Mouse (Mus musculus) hindbrain, embryonic 13.5 days (tissue): ENCODE measurements at regions not wholly inside any gene's neighbourhood (a gene's known extent, or its start where the extent isn't known, plus 50 kb on each side); places are given as distances from the start of the nearest gene placed in this dataset.

Experiments
- ATAC-seq: fragments of 200-750 bp; cut with Nextera tagmentation; 2 replicates; pipeline ENCODE4 v1.8.0; 2017; ENCODE audit warnings: moderate TSS enrichment; ENCODE audit not compliant: low FRiP score
- H3K27ac ChIP-seq: fragments of 300-500 bp; sonication (generic); 2 replicates; pipeline ENCODE4 v1.5.1; 2015; ENCODE audit warnings: inconsistent platforms, mild to moderate bottlenecking, moderate library complexity
- H3K27me3 ChIP-seq: fragments of 300-500 bp; sonication (generic); 2 replicates; pipeline ENCODE4 v1.6.1; 2015; ENCODE audit warnings: mild to moderate bottlenecking, inconsistent platforms
- H3K36me3 ChIP-seq: fragments of 300-500 bp; sonication (generic); 2 replicates; pipeline ENCODE4 v1.6.1; 2015; ENCODE audit warnings: mild to moderate bottlenecking, inconsistent platforms
- H3K4me1 ChIP-seq: fragments of 300-500 bp; sonication (generic); replicated peaks from 2 replicates; pipeline ENCODE4 v1.6.1; 2015; ENCODE audit warnings: inconsistent platforms
- H3K4me2 ChIP-seq: fragments of 300-500 bp; sonication (generic); 2 replicates; pipeline ENCODE4 v1.6.1; 2015; ENCODE audit warnings: inconsistent platforms, mild to moderate bottlenecking, moderate library complexity
- H3K4me3 ChIP-seq: fragments of 300-500 bp; sonication (generic); 2 replicates; pipeline ENCODE4 v1.5.1; 2015; ENCODE audit warnings: mild to moderate bottlenecking, inconsistent platforms
- H3K9ac ChIP-seq: fragments of 300-500 bp; sonication (generic); 2 replicates; pipeline ENCODE4 v1.6.1; 2015; ENCODE audit warnings: mild to moderate bottlenecking, inconsistent platforms
- H3K9me3 ChIP-seq: fragments of 300-500 bp; sonication (generic); 2 replicates; pipeline ENCODE4 v1.6.1; 2016; ENCODE audit warnings: inconsistent platforms
- WGBS: fragments of 180-500 bp; shearing (Covaris S2); methylation state at CpG from one replicate; pipeline ENCODE4 v1.1.7; 2015; 5-methylcytosine and 5-hydroxymethylcytosine counted together

DNA sequence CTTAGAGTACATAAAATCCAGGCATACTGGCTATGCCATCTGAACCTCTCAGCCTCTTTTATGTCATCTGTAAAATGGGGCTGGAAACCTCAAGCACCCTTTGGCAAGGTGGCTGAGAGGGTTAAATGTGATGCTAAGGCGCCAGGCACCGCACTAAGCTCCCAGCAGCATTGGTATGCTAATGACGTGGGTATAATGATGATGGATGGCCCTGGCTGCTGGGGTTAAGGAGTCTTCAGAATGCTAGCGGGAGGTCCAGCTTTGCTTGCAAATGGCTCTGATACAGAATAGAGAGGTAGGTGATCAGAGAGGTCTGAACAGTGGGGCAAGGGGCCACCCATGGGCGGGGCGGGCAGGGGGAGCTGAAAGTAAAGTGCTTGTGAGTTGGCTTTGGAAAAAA lies 241.1 kb upstream of the Irx3 start:
- no peak overlapping the region for H3K4me2 ChIP-seq
- H3K27ac ChIP-seq = no peak overlapping the region
- 7% methylated on average over 6 of the region's 6 CpGs for WGBS
- peaks cover 11% of the 10 kb centered on the region; the same call in 1 of the 2 replicates for H3K4me1 ChIP-seq
- 0 out of 2 replicates have a peak, but pooled peaks cover 3% of the 10 kb centered on the region for H3K27me3 ChIP-seq
- ATAC-seq = 0 out of 2 replicates have a peak, but pooled peaks have one; percentile 21
- no peaks in the 10 kb centered on the region for H3K36me3 ChIP-seq
- peaks cover 9% of the 10 kb centered on the region; the same call in 1 of the 2 replicates for H3K9me3 ChIP-seq
- H3K4me3 ChIP-seq = no peak overlapping the region
- H3K9ac ChIP-seq = no peak overlapping the region

DNA sequence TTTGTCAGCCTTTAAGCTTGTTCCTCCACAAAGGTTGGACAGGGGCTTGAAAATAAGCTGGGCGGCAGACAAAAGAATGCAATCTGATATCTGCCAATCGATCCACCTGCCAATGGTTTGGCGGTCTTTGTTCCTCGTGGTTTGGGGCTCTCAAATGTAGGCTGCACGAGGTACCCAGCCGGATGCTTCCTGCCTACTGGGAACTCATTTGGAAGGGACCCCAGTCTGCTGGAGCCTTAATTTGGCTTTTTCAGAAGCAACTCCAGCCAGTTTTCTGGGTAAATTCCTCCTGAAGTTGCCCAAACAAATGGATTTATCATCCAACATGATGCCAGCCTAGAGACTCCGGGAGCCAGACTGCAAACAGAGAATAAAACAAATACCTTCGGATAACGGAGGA lies 228.1 kb upstream of the Irx3 start:
- Histone ChIP-seq H3K9me3 (no peaks in the 10 kb centered on the region), H3K4me1 (peaks cover 46% of the 10 kb centered on the region), H3K9ac (0 out of 2 replicates have a peak overlapping the region, but pooled peaks have one; percentile 20), H3K27me3 (peaks cover 20% of the 10 kb centered on the region), H3K4me3 (no peak overlapping the region), H3K36me3 (no peaks in the 10 kb centered on the region), H3K4me2 (0 out of 2 replicates have a peak overlapping the region, but pooled peaks have one; percentile 6), H3K27ac (peak overlapping the region; percentile 55)
- no peak for ATAC-seq
- WGBS = 19% methylated on average over 9 of the region's 9 CpGs

DNA sequence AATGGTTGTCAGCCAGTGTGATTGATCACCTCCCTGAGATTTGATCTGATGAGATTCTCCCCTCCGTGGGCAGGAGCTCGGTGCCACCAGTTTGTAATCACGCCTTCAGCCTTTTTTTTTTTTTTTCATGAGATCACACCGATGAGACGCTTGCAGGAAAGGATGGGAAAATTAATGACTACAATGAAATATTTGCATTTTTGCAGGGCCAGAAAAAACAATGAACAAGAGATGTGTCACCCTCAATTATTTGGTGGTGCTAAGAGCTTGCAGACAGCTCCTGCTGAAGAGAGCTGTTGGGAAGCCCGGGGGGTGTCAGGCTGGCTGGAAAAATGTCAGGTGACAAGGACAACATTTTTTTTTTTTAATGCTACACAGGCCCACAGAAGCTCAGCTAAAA lies 227.6 kb upstream of the Irx3 start:
- Histone ChIP-seq H3K36me3 (no peaks in the 10 kb centered on the region), H3K4me2 (no peak overlapping the region), H3K4me3 (no peak overlapping the region), H3K9me3 (no peaks in the 10 kb centered on the region), H3K27ac (peak overlapping the region; percentile 55), H3K4me1 (peaks cover 46% of the 10 kb centered on the region), H3K27me3 (peaks cover 19% of the 10 kb centered on the region), H3K9ac (no peak overlapping the region)
- no peak for ATAC-seq
- WGBS = 8% methylated on average over 6 of the region's 6 CpGs

DNA sequence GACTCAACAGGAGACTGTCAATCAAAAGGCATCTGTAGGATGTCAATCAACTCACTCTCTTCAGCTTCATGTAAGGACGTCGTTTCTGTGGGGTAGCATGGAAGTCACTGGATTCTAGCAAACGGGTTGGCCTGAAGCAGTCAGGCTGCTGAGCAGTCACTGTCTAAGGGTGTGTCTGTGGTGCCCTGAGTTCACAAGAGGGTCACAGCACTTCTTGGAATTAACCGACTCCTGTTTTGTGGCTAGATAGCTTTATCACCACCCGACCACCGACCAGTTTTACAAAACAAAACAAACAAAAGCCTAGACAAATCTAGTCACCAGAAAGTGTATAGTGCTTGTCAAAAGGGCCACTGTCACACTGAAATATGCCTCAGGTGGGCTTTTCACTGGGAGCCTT lies 226.4 kb upstream of the Irx3 start:
- H3K4me1 ChIP-seq = peaks cover 57% of the 10 kb centered on the region
- no peaks in the 10 kb centered on the region for H3K9me3 ChIP-seq
- H3K27ac ChIP-seq = no peak overlapping the region
- H3K36me3 ChIP-seq = no peaks in the 10 kb centered on the region
- H3K27me3 ChIP-seq = peaks cover 28% of the 10 kb centered on the region
- no peak overlapping the region for H3K9ac ChIP-seq
- ATAC-seq = no peak
- no peak overlapping the region for H3K4me2 ChIP-seq
- H3K4me3 ChIP-seq = no peak overlapping the region
- WGBS = 10% methylated on average over 6 of the region's 6 CpGs

DNA sequence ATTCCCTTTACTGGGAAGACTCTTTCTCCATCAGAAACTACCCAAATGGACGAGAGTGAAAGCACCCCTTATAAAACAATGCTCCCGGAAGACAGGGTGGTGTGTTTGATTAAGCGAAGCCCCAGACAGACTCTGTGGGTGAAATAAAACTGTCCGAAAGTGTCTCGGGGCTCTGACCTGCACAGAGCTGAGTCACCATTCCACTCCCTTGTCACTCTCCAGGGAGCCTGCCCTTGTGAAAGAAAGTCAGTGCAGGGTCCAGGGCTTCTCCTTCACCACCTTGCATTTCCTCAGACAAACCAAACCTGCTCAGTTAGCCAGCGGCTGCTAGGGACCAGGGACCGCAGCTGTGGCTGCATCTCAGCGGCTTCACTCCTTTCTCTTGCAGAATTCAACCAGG lies 222.3 kb upstream of the Irx3 start:
- 15% methylated on average over 8 of the region's 8 CpGs for WGBS
- H3K4me3 ChIP-seq = no peak overlapping the region
- no peak overlapping the region; the same call in 1 of the 2 replicates for H3K4me2 ChIP-seq
- no peaks in the 10 kb centered on the region for H3K36me3 ChIP-seq
- no peaks in the 10 kb centered on the region for H3K9me3 ChIP-seq
- H3K27me3 ChIP-seq = peaks cover 37% of the 10 kb centered on the region
- no peak for ATAC-seq
- peaks cover 29% of the 10 kb centered on the region for H3K4me1 ChIP-seq
- peak overlapping the region; percentile 43; the same call in 1 of the 2 replicates for H3K9ac ChIP-seq
- H3K27ac ChIP-seq = no peak overlapping the region

DNA sequence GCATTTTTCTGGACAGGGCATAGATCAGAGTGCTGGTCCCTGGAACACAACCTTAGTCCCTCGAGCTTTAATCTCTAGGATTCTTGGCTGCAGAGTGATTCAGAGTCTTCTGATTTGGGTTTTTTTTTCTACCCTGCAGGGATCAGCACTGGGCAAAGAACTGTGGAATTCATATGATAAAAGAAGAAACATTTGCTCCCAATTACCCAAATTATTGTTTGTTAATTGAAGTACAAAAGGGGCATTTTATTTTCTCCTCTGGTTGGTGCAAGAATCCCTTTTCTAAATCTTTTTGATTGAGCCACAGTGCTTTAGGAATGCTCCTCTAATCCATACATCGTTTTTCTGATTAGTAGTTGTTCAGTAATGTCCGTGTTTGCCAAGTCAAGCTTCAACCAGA lies 219.7 kb upstream of the Irx3 start:
- 84% methylated on average over 3 of the region's 3 CpGs for WGBS
- no peak overlapping the region for H3K4me3 ChIP-seq
- H3K9ac ChIP-seq = no peak overlapping the region
- ATAC-seq = no peak
- H3K27me3 ChIP-seq = peaks cover 40% of the 10 kb centered on the region
- no peaks in the 10 kb centered on the region for H3K9me3 ChIP-seq
- peaks cover 28% of the 10 kb centered on the region for H3K4me1 ChIP-seq
- H3K36me3 ChIP-seq = no peaks in the 10 kb centered on the region
- H3K27ac ChIP-seq = no peak overlapping the region
- no peak overlapping the region for H3K4me2 ChIP-seq

DNA sequence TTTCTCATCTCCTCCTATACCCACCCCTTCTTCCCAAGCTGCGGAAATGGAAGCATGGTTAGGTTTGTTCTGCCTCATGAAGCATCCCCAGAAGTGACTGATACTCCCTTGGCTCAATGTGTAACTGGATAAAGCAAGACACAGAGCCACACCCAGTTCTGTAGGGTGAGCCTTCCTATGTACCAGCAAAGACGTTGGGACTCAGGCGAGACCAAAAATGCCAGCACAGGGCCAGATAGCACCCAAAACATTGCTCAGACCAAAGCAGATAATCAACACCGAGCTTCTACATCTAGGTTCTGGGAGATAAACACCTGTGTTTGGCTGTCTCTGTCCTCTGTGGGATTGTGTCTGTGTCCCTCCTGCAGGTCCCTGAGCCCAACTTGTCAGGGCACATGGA lies 212.8 kb upstream of the Irx3 start:
- ATAC-seq = no peak
- no peaks in the 10 kb centered on the region for H3K9me3 ChIP-seq
- WGBS = 93% methylated on average over 4 of the region's 4 CpGs
- H3K4me2 ChIP-seq = no peak overlapping the region
- no peak overlapping the region for H3K27ac ChIP-seq
- no peak overlapping the region for H3K9ac ChIP-seq
- H3K36me3 ChIP-seq = no peaks in the 10 kb centered on the region
- H3K27me3 ChIP-seq = peaks cover 49% of the 10 kb centered on the region
- H3K4me1 ChIP-seq = peaks cover 10% of the 10 kb centered on the region
- H3K4me3 ChIP-seq = no peak overlapping the region

DNA sequence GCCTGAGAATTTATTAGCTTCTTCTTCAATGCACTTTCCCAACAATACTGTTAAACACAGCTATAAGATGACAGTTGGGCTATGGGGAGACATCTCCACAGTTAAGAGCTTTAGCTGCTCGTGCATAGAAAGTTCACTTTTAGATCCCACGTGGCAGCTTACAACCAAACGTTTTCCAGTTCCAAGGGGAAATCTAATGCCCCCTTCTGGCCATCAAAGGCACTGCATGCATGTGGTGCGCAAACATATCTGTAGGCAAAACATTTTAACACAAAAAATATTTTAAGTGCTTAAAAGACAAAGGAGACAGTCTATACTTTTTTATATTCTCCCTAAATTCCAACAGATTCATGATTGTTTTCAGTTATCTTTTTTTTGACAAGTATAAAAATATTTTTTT lies 211.3 kb upstream of the Irx3 start:
- H3K4me2 ChIP-seq = no peak overlapping the region
- H3K4me3 ChIP-seq = no peak overlapping the region
- no peaks in the 10 kb centered on the region for H3K36me3 ChIP-seq
- H3K27ac ChIP-seq = no peak overlapping the region
- H3K9ac ChIP-seq = no peak overlapping the region
- no peak for ATAC-seq
- 57% methylated on average over 4 of the region's 4 CpGs for WGBS
- H3K4me1 ChIP-seq = peaks cover 14% of the 10 kb centered on the region
- H3K9me3 ChIP-seq = no peaks in the 10 kb centered on the region
- peaks cover 45% of the 10 kb centered on the region for H3K27me3 ChIP-seq

DNA sequence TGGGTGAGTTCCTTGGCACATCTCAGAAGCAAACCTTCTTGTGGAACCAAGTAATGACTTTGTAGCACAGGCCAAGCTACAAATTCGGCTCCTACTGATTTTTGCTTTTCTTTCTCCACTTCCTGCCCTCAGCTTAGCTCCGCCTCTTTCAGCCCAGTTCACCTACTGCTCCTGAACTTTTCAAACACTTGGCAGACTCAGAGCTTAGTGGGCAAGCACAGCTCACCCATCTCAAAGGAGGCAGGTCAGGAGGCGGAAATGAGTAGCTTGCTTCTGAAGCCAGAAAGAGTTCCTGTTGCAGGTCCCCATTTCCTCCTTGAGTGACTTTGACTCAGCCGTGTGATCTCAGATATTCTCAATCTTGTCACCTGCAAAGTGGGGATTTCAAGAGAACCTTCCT lies 208.5 kb upstream of the Irx3 start:
- Histone ChIP-seq H3K4me1 (peaks cover 7% of the 10 kb centered on the region), H3K9ac (no peak overlapping the region), H3K36me3 (no peaks in the 10 kb centered on the region), H3K27ac (no peak overlapping the region), H3K4me2 (no peak overlapping the region), H3K27me3 (peaks cover 36% of the 10 kb centered on the region), H3K9me3 (no peaks in the 10 kb centered on the region), H3K4me3 (no peak overlapping the region)
- WGBS = 92% methylated on average over 4 of the region's 4 CpGs
- no peak for ATAC-seq

DNA sequence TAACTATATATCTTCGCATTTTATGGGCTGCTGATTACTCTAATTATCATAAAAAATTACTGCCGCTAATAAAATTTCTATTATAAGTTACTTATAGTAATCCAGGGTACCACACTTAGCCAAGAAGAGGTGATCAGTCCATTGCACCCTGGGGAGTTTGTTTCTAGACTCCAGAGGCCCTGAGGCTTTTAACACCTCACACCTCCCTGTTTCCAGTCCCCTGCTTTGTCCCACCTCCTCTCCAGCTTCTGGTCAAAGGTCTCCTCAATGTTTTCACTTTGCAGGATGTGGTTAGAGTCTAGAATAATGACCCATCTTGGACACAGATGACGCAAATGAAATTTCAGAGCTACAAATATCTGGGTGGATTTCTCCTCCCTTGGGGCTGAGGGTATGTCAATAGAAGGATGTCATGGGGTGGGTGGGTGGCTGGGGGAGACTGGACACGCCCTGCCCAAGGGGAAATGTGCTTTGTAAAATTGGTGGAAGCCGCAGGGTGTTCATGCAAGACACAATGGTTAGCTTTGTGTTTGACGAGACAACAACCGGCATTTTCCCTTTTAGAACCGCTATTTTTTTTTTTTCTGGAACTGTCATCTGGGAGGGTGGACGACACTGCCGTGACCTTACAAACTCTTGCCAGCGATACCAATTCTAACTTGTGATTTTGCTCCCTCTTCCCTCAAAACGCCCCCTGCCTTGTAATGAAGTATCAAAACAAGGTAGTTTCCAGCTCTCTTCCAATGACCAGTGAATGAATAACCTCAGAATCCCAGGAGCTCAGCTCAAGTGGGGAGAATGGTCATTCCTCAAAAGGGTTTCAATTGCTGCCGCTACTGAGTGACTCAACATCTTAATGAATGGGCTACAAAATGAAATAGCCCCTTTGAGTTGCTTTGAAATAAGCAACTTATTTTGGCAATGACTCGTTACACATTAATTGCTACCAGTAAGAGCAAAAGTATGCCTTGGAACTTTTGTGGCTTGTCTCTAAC lies 207.0 kb upstream of the Irx3 start:
- H3K4me3 ChIP-seq = no peak overlapping the region
- no peak overlapping the region for H3K4me2 ChIP-seq
- H3K9ac ChIP-seq = no peak overlapping the region
- peaks cover 7% of the 10 kb centered on the region for H3K4me1 ChIP-seq
- H3K27me3 ChIP-seq = peaks cover 28% of the 10 kb centered on the region
- H3K36me3 ChIP-seq = no peaks in the 10 kb centered on the region
- H3K27ac ChIP-seq = no peak overlapping the region
- no peaks in the 10 kb centered on the region for H3K9me3 ChIP-seq
- ATAC-seq = no peak
- 38% methylated on average over 14 of the region's 14 CpGs for WGBS

DNA sequence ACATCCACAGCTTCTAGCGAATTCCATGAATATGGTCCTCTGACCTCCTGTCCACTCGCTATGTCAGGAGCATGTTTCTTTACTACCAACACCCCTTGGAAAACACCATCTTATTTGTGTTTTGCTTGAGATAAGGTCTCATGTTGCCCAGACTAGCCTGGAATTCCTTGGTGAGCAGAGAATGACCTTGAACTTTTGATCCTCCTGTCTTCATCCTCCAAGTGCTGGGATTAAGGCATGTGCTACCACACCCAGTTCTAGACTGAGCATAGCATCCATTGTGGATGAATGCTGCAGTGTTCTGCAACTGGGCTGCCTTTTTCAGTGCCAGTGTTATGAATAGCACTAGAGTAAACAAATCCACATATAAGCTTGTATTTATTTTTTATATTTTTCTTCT lies 203.2 kb upstream of the Irx3 start:
- peaks cover 7% of the 10 kb centered on the region for H3K4me1 ChIP-seq
- no peak overlapping the region for H3K4me2 ChIP-seq
- no peak overlapping the region for H3K9ac ChIP-seq
- no peaks in the 10 kb centered on the region for H3K36me3 ChIP-seq
- H3K9me3 ChIP-seq = no peaks in the 10 kb centered on the region
- H3K27ac ChIP-seq = no peak overlapping the region
- no peak for ATAC-seq
- peaks cover 23% of the 10 kb centered on the region for H3K27me3 ChIP-seq
- 94% methylated on average over 2 of the region's 2 CpGs for WGBS
- H3K4me3 ChIP-seq = no peak overlapping the region

DNA sequence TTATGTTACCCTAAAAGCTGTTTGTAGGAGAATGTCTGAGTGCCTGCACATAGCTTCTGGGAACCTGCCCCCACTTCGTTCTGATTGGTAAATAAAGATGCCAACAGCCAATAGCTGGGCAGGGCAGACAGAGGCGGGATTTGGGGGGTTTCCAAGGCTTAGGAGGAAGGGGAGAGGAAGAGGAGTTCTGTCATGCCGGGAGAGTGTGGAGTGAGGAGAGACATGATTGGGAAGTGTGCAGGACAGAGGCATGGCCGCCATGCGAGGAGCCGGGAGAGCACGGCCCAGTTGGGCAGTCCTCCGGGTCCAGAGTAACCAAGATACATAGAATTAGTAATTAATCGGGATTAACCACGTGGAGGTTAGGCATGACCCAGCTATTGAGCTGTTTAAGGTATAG lies 202.7 kb upstream of the Irx3 start:
- H3K9me3 ChIP-seq = no peaks in the 10 kb centered on the region
- H3K27me3 ChIP-seq = peaks cover 17% of the 10 kb centered on the region
- H3K27ac ChIP-seq = no peak overlapping the region
- ATAC-seq = no peak
- 77% methylated on average over 10 of the region's 10 CpGs for WGBS
- no peak overlapping the region for H3K4me2 ChIP-seq
- no peaks in the 10 kb centered on the region for H3K36me3 ChIP-seq
- no peak overlapping the region for H3K4me3 ChIP-seq
- H3K9ac ChIP-seq = no peak overlapping the region
- H3K4me1 ChIP-seq = peaks cover 7% of the 10 kb centered on the region

DNA sequence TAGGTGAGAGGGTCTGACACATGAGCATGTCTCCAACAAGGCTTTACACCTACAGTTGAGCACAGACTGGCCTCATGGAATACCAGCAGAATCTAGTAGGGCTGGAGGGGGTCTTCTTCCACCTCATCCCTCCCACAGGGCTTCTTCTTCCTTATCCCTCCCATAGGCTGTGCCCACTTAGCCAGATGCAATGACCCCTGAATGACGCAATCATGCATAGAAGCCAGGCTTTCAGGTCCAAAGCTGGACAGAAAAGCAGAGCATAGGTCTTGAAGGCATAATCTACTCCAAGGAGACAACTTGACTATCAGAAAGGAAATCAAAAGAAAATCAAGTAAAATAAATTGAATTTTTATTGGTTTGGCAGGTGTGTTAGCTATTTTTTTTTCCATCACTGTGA lies 198.5 kb upstream of the Irx3 start:
- ATAC-seq = no peak
- H3K9ac ChIP-seq = no peak overlapping the region
- H3K4me2 ChIP-seq = no peak overlapping the region
- peaks cover 25% of the 10 kb centered on the region for H3K4me1 ChIP-seq
- no peaks in the 10 kb centered on the region for H3K36me3 ChIP-seq
- no peaks in the 10 kb centered on the region for H3K27me3 ChIP-seq
- H3K27ac ChIP-seq = no peak overlapping the region
- no peaks in the 10 kb centered on the region for H3K9me3 ChIP-seq
- 95% methylated on average over 1 of the region's 1 CpGs for WGBS
- H3K4me3 ChIP-seq = no peak overlapping the region
